Mouse (Mus musculus): Measurements from ENCODE around the gene Decr2. TPM values are rescaled to one million over a fixed set of nuclear protein-coding genes. Genes with fewer than 3 reads are reported as not detected.

The Decr2 gene
- total and polyA plus RNA-seq, 2 experiments from 2014 or later: 41.1 to 42.3 TPM

GRCm38 (mm10) chr17:26131856-26132853, 42.0 kb upstream of the Decr2 start:
- peak; percentile 42; the same call in 1 of the 2 replicates for ATAC-seq (ENCODE audit: low FRiP score)
- TF ChIP-seq CTCF (IDR thresholded peaks at IDR 0.05): peak; percentile 12; the same call in 1 of the 2 replicates
- H3K27ac ChIP-seq (ENCODE audit: low read depth, low read length): peak overlapping the region; percentile 70
- 22% methylated on average over 18 of the region's 18 CpGs for WGBS
- peaks cover 4% of the 10 kb centered on the region; the same call in 1 of the 2 replicates for H3K4me1 ChIP-seq (ENCODE audit: insufficient read depth, low read length)
- no peaks in the 10 kb centered on the region for H3K27me3 ChIP-seq (ENCODE audit: insufficient read depth, low read length)
- peak overlapping the region; percentile 64 for H3K9ac ChIP-seq (replicated peaks; ENCODE audit: low read length, poor library complexity, severe bottlenecking)
- peak; percentile 25 for DNase-seq (ENCODE audit: low spot score)
- peak overlapping the region; percentile 45 for H3K4me3 ChIP-seq (ENCODE audit: low read depth, low read length)
- H3K9me3 ChIP-seq (ENCODE audit: low read length): no peaks in the 10 kb centered on the region
- peak overlapping the region; percentile 59 for H3K4me2 ChIP-seq (ENCODE audit: low read depth, low read length, poor library complexity, severe bottlenecking)
- peaks cover 24% of the 10 kb centered on the region for H3K36me3 ChIP-seq (ENCODE audit: insufficient read depth, low read length)

- ATAC-seq (ENCODE audit: low FRiP score): peak; percentile 78
Measured at GRCm38 (mm10) chr17:26131062-26131732, 41.1 kb upstream of the Decr2 start.

GRCm38 (mm10) chr17:26125226-26125625, 35.1 kb upstream of the Decr2 start:
- WGBS: 91% methylated on average over 10 of the region's 10 CpGs
- H3K27ac ChIP-seq (ENCODE audit: low read depth, low read length): no peak overlapping the region
- peaks cover 37% of the 10 kb centered on the region for H3K36me3 ChIP-seq (ENCODE audit: insufficient read depth, low read length)
- no peaks in the 10 kb centered on the region for H3K27me3 ChIP-seq (ENCODE audit: insufficient read depth, low read length)
- peaks cover 7% of the 10 kb centered on the region; the same call in 1 of the 2 replicates for H3K4me1 ChIP-seq (ENCODE audit: insufficient read depth, low read length)
- H3K9ac ChIP-seq (replicated peaks; ENCODE audit: low read length, poor library complexity, severe bottlenecking): no peak overlapping the region
- H3K4me2 ChIP-seq (ENCODE audit: low read depth, low read length, poor library complexity, severe bottlenecking): no peak overlapping the region
- DNase-seq (ENCODE audit: low spot score) (no peak), ATAC-seq (ENCODE audit: low FRiP score) (no peak)
- no peaks in the 10 kb centered on the region for H3K9me3 ChIP-seq (ENCODE audit: low read length)
- no peak overlapping the region for H3K4me3 ChIP-seq (ENCODE audit: low read depth, low read length)
- TF ChIP-seq CTCF (IDR thresholded peaks at IDR 0.05): no peak

More at GRCm38 (mm10) chr17:26131062-26131732, 41.1 kb upstream of the Decr2 start:
- TF ChIP-seq CTCF (IDR thresholded peaks at IDR 0.05): peak; percentile 41; the same call in 1 of the 2 replicates
- peak overlapping the region; percentile 59 for H3K4me2 ChIP-seq (ENCODE audit: low read depth, low read length, poor library complexity, severe bottlenecking)
- peak overlapping the region; percentile 64 for H3K9ac ChIP-seq (replicated peaks; ENCODE audit: low read length, poor library complexity, severe bottlenecking)
- H3K27ac ChIP-seq (ENCODE audit: low read depth, low read length): peak overlapping the region; percentile 70
- no peaks in the 10 kb centered on the region for H3K9me3 ChIP-seq (ENCODE audit: low read length)
- no peaks in the 10 kb centered on the region for H3K27me3 ChIP-seq (ENCODE audit: insufficient read depth, low read length)
- peaks cover 4% of the 10 kb centered on the region; the same call in 1 of the 2 replicates for H3K4me1 ChIP-seq (ENCODE audit: insufficient read depth, low read length)
- H3K4me3 ChIP-seq (ENCODE audit: low read depth, low read length): peak overlapping the region; percentile 45
- peak; percentile 15 for DNase-seq (ENCODE audit: low spot score)
- WGBS: 36% methylated on average over 18 of the region's 18 CpGs
- peaks cover 33% of the 10 kb centered on the region for H3K36me3 ChIP-seq (ENCODE audit: insufficient read depth, low read length)

GRCm38 (mm10) chr17:26124560-26124959, 34.4 kb upstream of the Decr2 start:
- ATAC-seq (ENCODE audit: low FRiP score): no peak
- TF ChIP-seq CTCF (IDR thresholded peaks at IDR 0.05): no peak

GRCm38 (mm10) chr17:26123267-26123684, 33.1 kb upstream of the Decr2 start, which contains the start of gene Mrpl28:
Gene Mrpl28, plus strand, starts transcription at chr17:26123500.
- peak; percentile 99 for DNase-seq (ENCODE audit: low spot score)
- ATAC-seq (ENCODE audit: low FRiP score): peak; percentile 87
- Histone ChIP-seq H3K9ac (replicated peaks; ENCODE audit: low read length, poor library complexity, severe bottlenecking) (peak within 1 kb of the TSS; percentile 58), H3K36me3 (ENCODE audit: insufficient read depth, low read length) (peaks cover 23% of the 10 kb centered on the region), H3K4me2 (ENCODE audit: low read depth, low read length, poor library complexity, severe bottlenecking) (peak within 1 kb of the TSS; percentile 79), H3K4me3 (ENCODE audit: low read depth, low read length) (peak within 1 kb of the TSS; percentile 55), H3K4me1 (ENCODE audit: insufficient read depth, low read length) (peaks cover 10% of the 10 kb centered on the region; the same call in 1 of the 2 replicates), H3K27me3 (ENCODE audit: insufficient read depth, low read length) (0 out of 2 replicates have a peak, but pooled peaks cover 1% of the 10 kb centered on the region), H3K9me3 (ENCODE audit: low read length) (no peaks in the 10 kb centered on the region), H3K27ac (ENCODE audit: low read depth, low read length) (no peak within 1 kb of the TSS)
- TF ChIP-seq CTCF (IDR thresholded peaks at IDR 0.05): no peak
- 0% methylated on average over 32 of the region's 32 CpGs for WGBS

More at GRCm38 (mm10) chr17:26124560-26124959, 34.4 kb upstream of the Decr2 start:
- Histone ChIP-seq H3K36me3 (ENCODE audit: insufficient read depth, low read length) (peaks cover 31% of the 10 kb centered on the region), H3K4me1 (ENCODE audit: insufficient read depth, low read length) (peaks cover 10% of the 10 kb centered on the region; the same call in 1 of the 2 replicates), H3K27me3 (ENCODE audit: insufficient read depth, low read length) (no peaks in the 10 kb centered on the region), H3K27ac (ENCODE audit: low read depth, low read length) (no peak overlapping the region), H3K4me2 (ENCODE audit: low read depth, low read length, poor library complexity, severe bottlenecking) (peak overlapping the region; percentile 79), H3K4me3 (ENCODE audit: low read depth, low read length) (peak overlapping the region; percentile 55), H3K9me3 (ENCODE audit: low read length) (no peaks in the 10 kb centered on the region), H3K9ac (replicated peaks; ENCODE audit: low read length, poor library complexity, severe bottlenecking) (peak overlapping the region; percentile 58)
- WGBS: 89% methylated on average over 7 of the region's 7 CpGs
- DNase-seq (ENCODE audit: low spot score): no peak

Measured in midbrain, postnatal 0 days (tissue).